Mouse (Mus musculus): ENCODE data around the gene Schip1. TPM values are rescaled to one million over a fixed set of nuclear protein-coding genes. Genes with fewer than 3 reads are reported as not detected.

Schip1 gene
- polyA plus RNA-seq, 1 experiment from 2014 or later: 71.8 TPM

GRCm38 (mm10) chr3:68105081-68105685 is 40.6 kb downstream of the Schip1 start:
- no peaks in the 10 kb centered on the region for H3K9me3 ChIP-seq (replicated peaks; ENCODE audit: low read length)
- H3K27me3 ChIP-seq (ENCODE audit: insufficient read depth, low read length): no peaks in the 10 kb centered on the region
- ATAC-seq (replicated peaks; ENCODE audit: low FRiP score, low read depth): no peak
- DNase-seq (ENCODE audit: low spot score): no peak
- WGBS: 71% methylated on average over 2 of the region's 2 CpGs
- no peak for TF ChIP-seq CTCF (IDR thresholded peaks at IDR 0.05; ENCODE audit: low read depth)
- H3K4me2 ChIP-seq (ENCODE audit: low read length): no peak overlapping the region
- H3K4me3 ChIP-seq (replicated peaks; ENCODE audit: low read depth, low read length): no peak overlapping the region
- no peaks in the 10 kb centered on the region for H3K4me1 ChIP-seq (replicated peaks; ENCODE audit: insufficient read depth, low read length)
- no peak overlapping the region for H3K9ac ChIP-seq (ENCODE audit: low read depth, low read length)
- no peaks in the 10 kb centered on the region for H3K36me3 ChIP-seq (ENCODE audit: insufficient read depth, low read length)
- H3K27ac ChIP-seq: no peak overlapping the region

- H3K27ac ChIP-seq: no peak overlapping the region
- H3K9me3 ChIP-seq (replicated peaks; ENCODE audit: low read length): no peaks in the 10 kb centered on the region
- 57% methylated on average over 5 of the region's 5 CpGs for WGBS
- no peak overlapping the region for H3K4me3 ChIP-seq (replicated peaks; ENCODE audit: low read depth, low read length)
- H3K36me3 ChIP-seq (ENCODE audit: insufficient read depth, low read length): no peaks in the 10 kb centered on the region
- no peak overlapping the region for H3K9ac ChIP-seq (ENCODE audit: low read depth, low read length)
- no peak overlapping the region for H3K4me2 ChIP-seq (ENCODE audit: low read length)
- H3K4me1 ChIP-seq (replicated peaks; ENCODE audit: insufficient read depth, low read length): no peaks in the 10 kb centered on the region
- H3K27me3 ChIP-seq (ENCODE audit: insufficient read depth, low read length): no peaks in the 10 kb centered on the region
- no peak for TF ChIP-seq CTCF (IDR thresholded peaks at IDR 0.05; ENCODE audit: low read depth)
- peak; percentile 25 for DNase-seq (ENCODE audit: low spot score)
- ATAC-seq (replicated peaks; ENCODE audit: low FRiP score, low read depth): no peak
These were observed 56.7 kb downstream of the Schip1 start for GRCm38 (mm10) chr3:68121338-68121737.

GRCm38 (mm10) chr3:68126284-68126856 is 61.8 kb downstream of the Schip1 start:
- H3K27ac ChIP-seq: no peak overlapping the region

GRCm38 (mm10) chr3:68130386-68130785 is 65.8 kb downstream of the Schip1 start:
- no peaks in the 10 kb centered on the region for H3K4me1 ChIP-seq (replicated peaks; ENCODE audit: insufficient read depth, low read length)
- H3K9me3 ChIP-seq (replicated peaks; ENCODE audit: low read length): no peaks in the 10 kb centered on the region
- no peaks in the 10 kb centered on the region for H3K36me3 ChIP-seq (ENCODE audit: insufficient read depth, low read length)
- DNase-seq (ENCODE audit: low spot score) (no peak), ATAC-seq (replicated peaks; ENCODE audit: low FRiP score, low read depth) (no peak)
- WGBS: 77% methylated on average over 1 of the region's 1 CpGs
- H3K27ac ChIP-seq: no peak overlapping the region
- no peak overlapping the region for H3K9ac ChIP-seq (ENCODE audit: low read depth, low read length)
- no peaks in the 10 kb centered on the region for H3K27me3 ChIP-seq (ENCODE audit: insufficient read depth, low read length)
- no peak for TF ChIP-seq CTCF (IDR thresholded peaks at IDR 0.05; ENCODE audit: low read depth)
- H3K4me2 ChIP-seq (ENCODE audit: low read length): no peak overlapping the region
- no peak overlapping the region for H3K4me3 ChIP-seq (replicated peaks; ENCODE audit: low read depth, low read length)

More at GRCm38 (mm10) chr3:68126284-68126856, 61.8 kb downstream of the Schip1 start:
- Histone ChIP-seq H3K9me3 (replicated peaks; ENCODE audit: low read length) (no peaks in the 10 kb centered on the region), H3K4me1 (replicated peaks; ENCODE audit: insufficient read depth, low read length) (no peaks in the 10 kb centered on the region), H3K36me3 (ENCODE audit: insufficient read depth, low read length) (no peaks in the 10 kb centered on the region), H3K9ac (ENCODE audit: low read depth, low read length) (no peak overlapping the region), H3K4me2 (ENCODE audit: low read length) (no peak overlapping the region), H3K27me3 (ENCODE audit: insufficient read depth, low read length) (no peaks in the 10 kb centered on the region), H3K4me3 (replicated peaks; ENCODE audit: low read depth, low read length) (no peak overlapping the region)
- ATAC-seq (replicated peaks; ENCODE audit: low FRiP score, low read depth) (no peak), DNase-seq (ENCODE audit: low spot score) (no peak)
- 73% methylated on average over 6 of the region's 6 CpGs for WGBS
- TF ChIP-seq CTCF (IDR thresholded peaks at IDR 0.05; ENCODE audit: low read depth): no peak

- WGBS: 81% methylated on average over 5 of the region's 5 CpGs
- no peak for TF ChIP-seq CTCF (IDR thresholded peaks at IDR 0.05; ENCODE audit: low read depth)
- no peaks in the 10 kb centered on the region for H3K9me3 ChIP-seq (replicated peaks; ENCODE audit: low read length)
- no peak overlapping the region for H3K4me2 ChIP-seq (ENCODE audit: low read length)
- no peak overlapping the region for H3K27ac ChIP-seq
- no peak for ATAC-seq (replicated peaks; ENCODE audit: low FRiP score, low read depth)
- no peak for DNase-seq (ENCODE audit: low spot score)
- H3K4me1 ChIP-seq (replicated peaks; ENCODE audit: insufficient read depth, low read length): no peaks in the 10 kb centered on the region
- H3K36me3 ChIP-seq (ENCODE audit: insufficient read depth, low read length): no peaks in the 10 kb centered on the region
- no peaks in the 10 kb centered on the region for H3K27me3 ChIP-seq (ENCODE audit: insufficient read depth, low read length)
- no peak overlapping the region for H3K4me3 ChIP-seq (replicated peaks; ENCODE audit: low read depth, low read length)
- no peak overlapping the region for H3K9ac ChIP-seq (ENCODE audit: low read depth, low read length)
These were observed 74.4 kb downstream of the Schip1 start for GRCm38 (mm10) chr3:68138833-68139627.

- no peaks in the 10 kb centered on the region for H3K9me3 ChIP-seq (replicated peaks; ENCODE audit: low read length)
- H3K4me1 ChIP-seq (replicated peaks; ENCODE audit: insufficient read depth, low read length): no peaks in the 10 kb centered on the region
- no peak for DNase-seq (ENCODE audit: low spot score)
- WGBS: 87% methylated on average over 8 of the region's 8 CpGs
- no peak for ATAC-seq (replicated peaks; ENCODE audit: low FRiP score, low read depth)
- no peak overlapping the region for H3K4me3 ChIP-seq (replicated peaks; ENCODE audit: low read depth, low read length)
- TF ChIP-seq CTCF (IDR thresholded peaks at IDR 0.05; ENCODE audit: low read depth): no peak
- no peak overlapping the region for H3K4me2 ChIP-seq (ENCODE audit: low read length)
- no peaks in the 10 kb centered on the region for H3K27me3 ChIP-seq (ENCODE audit: insufficient read depth, low read length)
- H3K36me3 ChIP-seq (ENCODE audit: insufficient read depth, low read length): no peaks in the 10 kb centered on the region
- H3K9ac ChIP-seq (ENCODE audit: low read depth, low read length): no peak overlapping the region
- H3K27ac ChIP-seq: no peak overlapping the region
These were observed 86.1 kb downstream of the Schip1 start for GRCm38 (mm10) chr3:68150688-68151087.
